Mouse (Mus musculus): ENCODE results near the gene Gfi1b.
A peak's percentile ranks its signal among the peaks of the same experiment; 100 is the strongest.

The Gfi1b gene

GRCm38 (mm10) chr2:28621664-28622171 lies at the start of gene Gfi1b:
Gfi1b (minus strand) TSS chr2:28621982.
- no peak for DNase-seq (ENCODE audit: low read depth, low spot score)

GRCm38 (mm10) chr2:28671438-28671837 lies 49.7 kb upstream of the Gfi1b start:
- no peak for DNase-seq (ENCODE audit: low read depth, low spot score)

- DNase-seq (ENCODE audit: low read depth, low spot score), result no peak
Measured at GRCm38 (mm10) chr2:28665818-28666217, 44.0 kb upstream of the Gfi1b start.

GRCm38 (mm10) chr2:28662891-28663290 lies 41.1 kb upstream of the Gfi1b start:
- no peak for DNase-seq (ENCODE audit: low read depth, low spot score)

- no peak for DNase-seq (ENCODE audit: low read depth, low spot score)
Measured at GRCm38 (mm10) chr2:28656216-28656615, 34.4 kb upstream of the Gfi1b start.

- no peak for DNase-seq (ENCODE audit: low read depth, low spot score)
Measured at GRCm38 (mm10) chr2:28654295-28654694, 32.5 kb upstream of the Gfi1b start.

- no peak for DNase-seq (ENCODE audit: low read depth, low spot score)
Measured at GRCm38 (mm10) chr2:28653351-28653750, 31.6 kb upstream of the Gfi1b start.

- no peak for DNase-seq (ENCODE audit: low read depth, low spot score)
Measured at GRCm38 (mm10) chr2:28650526-28650925, 28.7 kb upstream of the Gfi1b start.

- DNase-seq (ENCODE audit: low read depth, low spot score), result no peak
Measured at GRCm38 (mm10) chr2:28643081-28643480, 21.3 kb upstream of the Gfi1b start.

GRCm38 (mm10) chr2:28641435-28641941 lies 19.7 kb upstream of the Gfi1b start:
- DNase-seq (ENCODE audit: low read depth, low spot score), result no peak

- peak; percentile 96 for DNase-seq (ENCODE audit: low read depth, low spot score)
Measured at GRCm38 (mm10) chr2:28640461-28641424, 19.0 kb upstream of the Gfi1b start, which contains the start of gene Tsc1. Tsc1 (plus strand) TSS chr2:28641228.

GRCm38 (mm10) chr2:28639794-28640193 lies 18.0 kb upstream of the Gfi1b start:
- no peak for DNase-seq (ENCODE audit: low read depth, low spot score)

GRCm38 (mm10) chr2:28638886-28639285 lies 17.1 kb upstream of the Gfi1b start:
- DNase-seq (ENCODE audit: low read depth, low spot score), result no peak

GRCm38 (mm10) chr2:28638352-28638751 lies 16.6 kb upstream of the Gfi1b start:
- DNase-seq (ENCODE audit: low read depth, low spot score), result no peak

GRCm38 (mm10) chr2:28637106-28637845 lies 15.5 kb upstream of the Gfi1b start:
- DNase-seq (ENCODE audit: low read depth, low spot score), result no peak

GRCm38 (mm10) chr2:28635199-28635598 lies 13.4 kb upstream of the Gfi1b start:
- DNase-seq (ENCODE audit: low read depth, low spot score), result no peak

- DNase-seq (ENCODE audit: low read depth, low spot score), result no peak
Measured at GRCm38 (mm10) chr2:28633136-28633535, 11.4 kb upstream of the Gfi1b start.

- DNase-seq (ENCODE audit: low read depth, low spot score), result no peak
Measured at GRCm38 (mm10) chr2:28632626-28633025, 10.8 kb upstream of the Gfi1b start.

GRCm38 (mm10) chr2:28629911-28630381 lies 8.2 kb upstream of the Gfi1b start:
- no peak for DNase-seq (ENCODE audit: low read depth, low spot score)

GRCm38 (mm10) chr2:28628053-28628452 lies 6.3 kb upstream of the Gfi1b start:
- no peak for DNase-seq (ENCODE audit: low read depth, low spot score)

- DNase-seq (ENCODE audit: low read depth, low spot score), result no peak
Measured at GRCm38 (mm10) chr2:28626038-28626437, 4.3 kb upstream of the Gfi1b start.

- no peak for DNase-seq (ENCODE audit: low read depth, low spot score)
Measured at GRCm38 (mm10) chr2:28624870-28625269, 3.1 kb upstream of the Gfi1b start.
